Mouse (Mus musculus): Measurements from ENCODE around the gene Phldb1. TPM values are rescaled to one million over a fixed set of nuclear protein-coding genes. Genes with fewer than 3 reads are reported as not detected.
"Not testable (repeated sequence)": the region's sequence is repeated elsewhere in the genome, so short reads cannot be mapped to it uniquely, and the experiment has no call there.

Gene Phldb1
- polyA plus RNA-seq, 1 experiment from 2014 or later, result 38.6 TPM

DNA sequence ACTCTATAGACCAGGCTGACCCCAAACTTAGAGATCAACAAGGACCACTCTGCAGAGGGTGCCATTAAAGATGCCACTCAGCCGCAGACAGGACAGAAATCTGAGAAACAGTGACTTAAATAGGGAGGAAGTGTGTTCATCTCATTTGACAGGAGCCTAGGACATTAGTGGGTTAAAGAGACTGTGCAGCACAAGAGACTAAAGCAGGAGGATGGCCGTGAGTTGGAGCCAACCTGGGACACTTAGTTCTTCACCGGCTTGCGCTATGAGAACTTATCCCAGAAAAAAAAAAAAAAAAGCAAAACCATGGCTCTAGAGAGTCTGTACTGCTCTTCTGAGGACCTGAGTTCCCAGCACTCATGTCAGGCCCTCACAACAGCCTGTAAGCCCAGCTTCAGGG, 87.3 kb downstream of the Phldb1 start:
- no peaks in the 10 kb centered on the region for H3K27me3 ChIP-seq
- ATAC-seq (ENCODE audit: insufficient number of reproducible peaks, low FRiP score, low TSS enrichment, low read depth), result no peak
- H3K4me1 ChIP-seq, result 0 out of 2 replicates have a peak, but pooled peaks cover 6% of the 10 kb centered on the region
- no peaks in the 10 kb centered on the region for H3K36me3 ChIP-seq
- WGBS, result 67% methylated on average over 4 of the region's 4 CpGs
- no peak overlapping the region for H3K4me3 ChIP-seq (replicated peaks)
- H3K9me3 ChIP-seq (replicated peaks), result no peaks in the 10 kb centered on the region
- H3K27ac ChIP-seq (replicated peaks), result no peak overlapping the region
- no peak overlapping the region for H3K4me2 ChIP-seq (replicated peaks)
- no peak overlapping the region for H3K9ac ChIP-seq

DNA sequence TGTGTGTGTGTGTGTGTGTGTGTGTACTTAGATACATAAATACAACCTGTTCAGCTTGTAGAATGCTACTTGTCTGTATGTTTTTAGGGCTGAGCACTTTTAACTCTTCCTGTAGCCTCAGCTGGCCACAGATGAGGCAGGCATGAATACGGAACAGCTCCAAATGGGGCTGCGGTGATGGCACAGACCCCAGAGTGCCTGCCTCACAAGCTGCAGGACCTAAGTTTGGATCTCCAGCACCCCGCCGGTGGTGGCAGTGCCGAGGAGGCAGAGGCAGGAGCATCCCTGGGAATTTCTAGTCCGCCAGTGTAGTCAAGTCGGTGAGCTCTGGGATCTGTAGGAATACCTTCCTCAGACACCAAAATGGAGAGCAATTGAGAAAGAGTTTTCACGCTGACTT, 88.0 kb downstream of the Phldb1 start:
- no peak overlapping the region for H3K27ac ChIP-seq (replicated peaks)
- 0 out of 2 replicates have a peak, but pooled peaks cover 6% of the 10 kb centered on the region for H3K4me1 ChIP-seq
- H3K4me3 ChIP-seq (replicated peaks), result no peak overlapping the region
- no peaks in the 10 kb centered on the region for H3K36me3 ChIP-seq
- no peak overlapping the region for H3K9ac ChIP-seq
- 90% methylated on average over 8 of the region's 8 CpGs for WGBS
- no peaks in the 10 kb centered on the region for H3K9me3 ChIP-seq (replicated peaks)
- no peaks in the 10 kb centered on the region for H3K27me3 ChIP-seq
- ATAC-seq (ENCODE audit: insufficient number of reproducible peaks, low FRiP score, low TSS enrichment, low read depth), result no peak
- no peak overlapping the region for H3K4me2 ChIP-seq (replicated peaks)

DNA sequence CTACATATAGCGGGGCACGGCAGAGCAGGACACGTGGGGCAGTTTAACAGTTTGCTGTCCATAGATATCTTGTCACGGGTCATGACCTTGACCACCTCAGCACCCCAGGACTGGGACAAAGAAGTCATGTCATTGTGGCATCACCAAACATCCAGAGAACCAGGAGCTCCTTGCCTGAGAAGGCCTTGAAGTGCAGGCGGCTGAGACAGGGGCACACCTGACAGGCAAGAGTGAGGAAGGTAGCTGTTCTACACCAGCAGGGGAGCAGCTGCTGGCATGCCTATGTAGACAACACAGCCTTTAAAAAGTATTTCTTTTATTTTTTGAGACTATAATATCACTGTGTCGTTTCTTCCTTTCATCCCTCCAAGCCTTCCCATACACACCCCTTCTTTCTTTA, 88.6 kb downstream of the Phldb1 start:
- Histone ChIP-seq H3K4me3 (replicated peaks) (no peak overlapping the region), H3K27ac (replicated peaks) (no peak overlapping the region), H3K4me2 (replicated peaks) (no peak overlapping the region), H3K4me1 (0 out of 2 replicates have a peak, but pooled peaks cover 6% of the 10 kb centered on the region), H3K27me3 (no peaks in the 10 kb centered on the region), H3K9ac (no peak overlapping the region), H3K9me3 (replicated peaks) (no peaks in the 10 kb centered on the region), H3K36me3 (no peaks in the 10 kb centered on the region)
- no peak for ATAC-seq (ENCODE audit: insufficient number of reproducible peaks, low FRiP score, low TSS enrichment, low read depth)
- 77% methylated on average over 6 of the region's 6 CpGs for WGBS

DNA sequence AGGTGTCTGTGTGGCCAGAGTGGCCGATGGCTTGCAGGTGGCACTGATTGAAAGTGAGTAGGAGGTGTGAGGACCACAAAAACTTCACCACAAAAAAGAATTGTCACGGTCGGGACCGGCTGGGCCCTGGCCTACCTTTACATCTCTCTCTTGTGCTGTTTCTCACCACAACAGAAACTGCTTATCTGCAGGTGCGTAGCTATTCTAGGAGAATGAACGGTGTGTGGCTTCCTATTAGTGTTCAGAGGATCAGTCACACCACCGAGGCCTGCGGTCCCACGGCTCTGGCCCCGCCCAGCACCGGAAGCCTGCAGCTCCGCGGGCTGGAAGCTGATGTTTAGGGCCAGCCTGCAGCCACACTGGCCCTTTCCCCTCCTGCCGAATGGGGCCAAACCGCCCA, 89.1 kb downstream of the Phldb1 start:
- 62% methylated on average over 15 of the region's 15 CpGs for WGBS
- ATAC-seq (ENCODE audit: insufficient number of reproducible peaks, low FRiP score, low TSS enrichment, low read depth), result no peak
- H3K4me1 ChIP-seq, result 0 out of 2 replicates have a peak, but pooled peaks cover 6% of the 10 kb centered on the region
- H3K4me2 ChIP-seq (replicated peaks), result no peak overlapping the region
- H3K9ac ChIP-seq, result no peak overlapping the region
- no peaks in the 10 kb centered on the region for H3K9me3 ChIP-seq (replicated peaks)
- no peaks in the 10 kb centered on the region for H3K36me3 ChIP-seq
- no peak overlapping the region for H3K27ac ChIP-seq (replicated peaks)
- H3K4me3 ChIP-seq (replicated peaks), result no peak overlapping the region
- no peaks in the 10 kb centered on the region for H3K27me3 ChIP-seq

DNA sequence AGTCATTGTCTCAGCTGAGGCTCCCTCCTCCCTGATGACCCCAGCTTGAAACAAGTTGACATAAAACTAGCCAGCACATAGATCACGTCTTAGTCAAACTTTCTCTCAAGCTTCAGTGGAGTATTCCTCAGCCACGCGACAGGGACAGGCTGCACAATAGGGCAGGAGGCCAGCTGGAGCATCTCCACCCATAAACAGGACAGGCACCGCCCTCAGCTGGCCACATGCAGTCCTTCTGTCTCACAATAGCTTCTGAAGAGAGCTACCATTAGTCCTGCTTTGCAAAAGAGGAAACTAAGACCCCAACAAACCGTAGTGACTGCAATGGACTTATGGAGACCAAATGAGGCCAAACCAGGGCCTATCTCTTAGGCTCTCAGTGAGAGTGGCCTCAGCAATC, 89.5 kb downstream of the Phldb1 start:
- H3K27me3 ChIP-seq, result no peaks in the 10 kb centered on the region
- H3K36me3 ChIP-seq, result no peaks in the 10 kb centered on the region
- 74% methylated on average over 5 of the region's 5 CpGs for WGBS
- no peak overlapping the region for H3K4me2 ChIP-seq (replicated peaks)
- no peak overlapping the region for H3K27ac ChIP-seq (replicated peaks)
- ATAC-seq (ENCODE audit: insufficient number of reproducible peaks, low FRiP score, low TSS enrichment, low read depth), result no peak
- no peaks in the 10 kb centered on the region for H3K9me3 ChIP-seq (replicated peaks)
- 0 out of 2 replicates have a peak, but pooled peaks cover 6% of the 10 kb centered on the region for H3K4me1 ChIP-seq
- no peak overlapping the region for H3K9ac ChIP-seq
- H3K4me3 ChIP-seq (replicated peaks), result no peak overlapping the region

DNA sequence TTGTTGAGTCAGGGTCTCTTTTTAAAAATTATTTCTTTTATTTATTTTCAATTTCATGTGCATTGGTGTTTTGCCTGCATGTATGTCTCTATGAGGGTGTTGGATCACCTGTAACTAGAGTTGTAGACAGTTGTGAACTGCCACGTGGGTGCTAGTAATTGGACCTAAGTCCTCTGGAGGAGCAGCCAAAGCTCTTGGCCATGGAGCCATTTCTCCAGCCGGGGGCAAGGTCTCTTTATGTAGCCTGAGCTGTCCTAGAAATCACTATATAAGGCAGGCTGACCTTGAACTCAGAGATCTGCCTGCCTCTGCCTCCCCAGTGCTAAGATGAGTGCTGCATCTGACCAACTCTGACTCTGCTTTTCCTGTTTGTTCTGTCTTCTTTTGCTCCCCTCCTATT, 90.8 kb downstream of the Phldb1 start:
- Histone ChIP-seq H3K4me3 (replicated peaks) (no peak overlapping the region), H3K4me2 (replicated peaks) (no peak overlapping the region), H3K36me3 (no peaks in the 10 kb centered on the region), H3K9me3 (replicated peaks) (no peaks in the 10 kb centered on the region), H3K9ac (no peak overlapping the region), H3K4me1 (0 out of 2 replicates have a peak, but pooled peaks cover 6% of the 10 kb centered on the region), H3K27me3 (no peaks in the 10 kb centered on the region), H3K27ac (replicated peaks) (no peak overlapping the region)
- 79% methylated on average over 2 of the region's 2 CpGs for WGBS
- ATAC-seq (ENCODE audit: insufficient number of reproducible peaks, low FRiP score, low TSS enrichment, low read depth), result no peak

DNA sequence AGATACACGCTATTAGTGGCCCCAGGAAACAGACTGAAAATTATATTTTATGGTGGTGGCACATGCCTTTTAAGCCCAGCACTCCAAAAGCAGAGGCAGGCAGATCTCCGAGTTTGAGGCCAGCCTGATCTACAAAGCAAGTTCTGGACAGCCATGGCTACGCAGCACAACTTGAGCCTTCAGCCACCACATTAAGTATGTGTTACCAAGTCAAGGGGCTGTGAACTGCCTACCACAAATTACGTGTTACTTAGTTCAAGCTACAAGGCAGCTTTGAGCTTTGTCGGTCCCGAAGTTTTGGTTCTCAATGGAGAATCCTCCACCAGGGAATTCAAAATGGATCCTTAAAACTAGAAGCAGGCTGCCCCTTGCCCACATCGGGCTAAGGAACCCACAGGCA, 91.9 kb downstream of the Phldb1 start:
- no peak overlapping the region for H3K4me2 ChIP-seq (replicated peaks)
- H3K4me1 ChIP-seq, result 0 out of 2 replicates have a peak, but pooled peaks cover 6% of the 10 kb centered on the region
- H3K9ac ChIP-seq, result no peak overlapping the region
- H3K4me3 ChIP-seq (replicated peaks), result no peak overlapping the region
- no peak overlapping the region for H3K27ac ChIP-seq (replicated peaks)
- H3K36me3 ChIP-seq, result peaks cover 7% of the 10 kb centered on the region
- 92% methylated on average over 7 of the region's 7 CpGs for WGBS
- no peaks in the 10 kb centered on the region for H3K27me3 ChIP-seq
- no peaks in the 10 kb centered on the region for H3K9me3 ChIP-seq (replicated peaks)
- no peak for ATAC-seq (ENCODE audit: insufficient number of reproducible peaks, low FRiP score, low TSS enrichment, low read depth)

DNA sequence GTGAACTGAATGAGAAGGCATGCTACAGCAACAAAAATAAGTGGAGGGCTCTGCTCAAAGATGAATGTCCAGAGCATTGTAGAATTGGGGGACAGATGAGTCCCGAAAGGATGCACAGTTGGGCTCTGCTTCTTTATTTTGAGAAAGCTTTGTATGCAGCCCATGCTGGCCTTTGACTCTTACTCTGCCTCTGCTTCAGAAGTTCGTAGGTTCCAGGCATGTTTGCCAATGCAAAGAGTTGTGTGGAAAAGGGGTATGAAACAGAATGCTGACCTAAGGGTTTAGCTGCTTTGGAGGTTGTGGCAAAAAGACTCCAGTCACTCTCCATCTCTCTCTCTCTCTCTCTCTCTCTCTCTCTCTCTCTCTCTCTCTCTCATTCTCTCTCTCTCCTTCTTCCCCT, 93.4 kb downstream of the Phldb1 start:
- Histone ChIP-seq H3K9ac (no peak overlapping the region), H3K4me3 (replicated peaks) (no peak overlapping the region), H3K4me2 (replicated peaks) (no peak overlapping the region), H3K36me3 (peaks cover 20% of the 10 kb centered on the region), H3K27me3 (no peaks in the 10 kb centered on the region), H3K9me3 (replicated peaks) (no peaks in the 10 kb centered on the region), H3K27ac (replicated peaks) (no peak overlapping the region), H3K4me1 (0 out of 2 replicates have a peak, but pooled peaks cover 6% of the 10 kb centered on the region)
- ATAC-seq (ENCODE audit: insufficient number of reproducible peaks, low FRiP score, low TSS enrichment, low read depth), result no peak
- WGBS, result 97% methylated on average over 2 of the region's 2 CpGs

DNA sequence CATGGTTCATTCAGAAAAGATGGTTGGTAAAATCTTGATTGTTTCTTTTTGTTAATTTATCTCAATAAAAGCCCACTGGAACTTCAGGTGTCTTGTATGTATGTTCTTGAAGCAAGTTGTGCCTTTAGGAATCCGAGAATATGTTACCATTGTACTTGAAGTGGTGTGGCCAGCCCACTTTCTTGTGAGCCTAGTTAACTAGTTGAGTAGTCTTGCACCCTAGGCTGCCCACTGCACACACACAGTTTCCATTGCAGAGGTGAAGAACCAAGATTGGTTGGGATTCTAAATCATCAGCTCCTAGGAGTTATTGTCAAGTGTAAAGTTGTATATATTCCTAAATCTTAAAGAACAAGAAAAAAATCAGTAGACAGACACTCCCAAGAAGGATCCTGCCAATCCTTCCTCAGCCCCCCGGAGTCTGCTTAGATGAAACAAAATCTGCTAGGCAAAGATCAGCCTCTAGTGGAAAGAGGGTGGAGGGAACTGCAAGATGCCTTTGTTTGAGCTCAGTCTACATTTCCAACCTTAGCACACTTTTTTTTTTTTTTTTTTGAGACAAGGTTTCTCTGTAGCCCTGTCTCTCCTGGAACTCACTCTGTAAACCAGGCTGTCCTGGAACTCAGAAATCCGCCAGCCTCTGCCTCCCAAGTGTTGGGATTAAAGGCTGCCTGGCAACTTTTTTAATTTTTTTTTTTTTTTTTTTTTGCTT, 94.2 kb downstream of the Phldb1 start:
- no peak for ATAC-seq (ENCODE audit: insufficient number of reproducible peaks, low FRiP score, low TSS enrichment, low read depth)
- Histone ChIP-seq H3K4me1 (0 out of 2 replicates have a peak, but pooled peaks cover 3% of the 10 kb centered on the region), H3K4me3 (replicated peaks) (no peak overlapping the region), H3K27me3 (no peaks in the 10 kb centered on the region), H3K4me2 (replicated peaks) (no peak overlapping the region), H3K9ac (no peak overlapping the region), H3K27ac (replicated peaks) (no peak overlapping the region), H3K9me3 (replicated peaks) (no peaks in the 10 kb centered on the region), H3K36me3 (peaks cover 28% of the 10 kb centered on the region)
- WGBS, result 84% methylated on average over 3 of the region's 3 CpGs

DNA sequence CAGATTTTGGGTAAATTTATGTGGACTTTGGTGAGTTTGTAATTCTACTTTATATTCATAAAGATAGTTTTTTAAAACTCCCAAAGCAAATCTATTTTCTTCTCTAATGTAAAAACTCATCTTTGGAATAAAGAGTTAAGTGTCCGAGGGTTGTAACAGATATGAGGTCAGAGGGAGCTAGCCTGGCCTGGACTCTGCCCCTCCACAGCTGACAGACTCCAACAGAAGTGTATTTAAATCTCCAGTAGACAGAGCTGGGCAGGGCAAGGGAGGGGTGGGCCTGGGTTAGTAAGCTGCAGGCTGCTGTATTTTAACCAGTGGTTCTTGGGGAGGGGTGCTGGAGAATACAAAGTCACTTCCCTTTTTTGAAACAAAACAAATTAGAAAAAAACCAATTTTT, 95.0 kb downstream of the Phldb1 start:
- not testable (repeated sequence) for H3K4me3 ChIP-seq (replicated peaks); ATAC-seq (ENCODE audit: insufficient number of reproducible peaks, low FRiP score, low TSS enrichment, low read depth); H3K27ac ChIP-seq (replicated peaks); H3K4me2 ChIP-seq (replicated peaks); H3K9me3 ChIP-seq (replicated peaks); H3K9ac ChIP-seq; H3K27me3 ChIP-seq; H3K4me1 ChIP-seq
- peaks cover 35% of the 10 kb centered on the region for H3K36me3 ChIP-seq
- WGBS, result 85% methylated on average over 1 of the region's 1 CpGs

DNA sequence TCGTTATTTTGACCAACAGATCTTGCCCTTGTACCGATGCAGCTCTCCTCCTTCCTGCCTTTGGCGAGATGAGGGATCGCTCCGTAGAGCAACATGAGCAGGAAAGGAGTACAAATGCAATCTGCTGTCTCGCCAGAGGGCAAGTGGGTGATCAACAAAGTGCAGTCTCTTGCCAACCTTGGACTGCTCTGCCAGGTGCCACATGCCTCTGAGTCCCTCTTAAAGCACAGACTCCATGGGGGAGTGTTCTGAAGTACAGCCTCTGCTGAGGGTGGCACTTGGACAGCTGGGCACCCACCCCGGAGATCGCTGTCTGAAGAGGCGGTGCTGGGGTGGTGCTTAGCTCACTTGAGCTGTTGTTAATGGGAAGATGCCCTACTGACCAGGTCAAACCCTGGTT, 96.3 kb downstream of the Phldb1 start:
- ATAC-seq (ENCODE audit: insufficient number of reproducible peaks, low FRiP score, low TSS enrichment, low read depth); H3K27me3 ChIP-seq; H3K4me3 ChIP-seq (replicated peaks); H3K27ac ChIP-seq (replicated peaks); H3K4me2 ChIP-seq (replicated peaks); H3K9me3 ChIP-seq (replicated peaks); H3K9ac ChIP-seq; H3K4me1 ChIP-seq: not testable (repeated sequence)
- peaks cover 48% of the 10 kb centered on the region for H3K36me3 ChIP-seq
- 86% methylated on average over 9 of the region's 9 CpGs for WGBS

DNA sequence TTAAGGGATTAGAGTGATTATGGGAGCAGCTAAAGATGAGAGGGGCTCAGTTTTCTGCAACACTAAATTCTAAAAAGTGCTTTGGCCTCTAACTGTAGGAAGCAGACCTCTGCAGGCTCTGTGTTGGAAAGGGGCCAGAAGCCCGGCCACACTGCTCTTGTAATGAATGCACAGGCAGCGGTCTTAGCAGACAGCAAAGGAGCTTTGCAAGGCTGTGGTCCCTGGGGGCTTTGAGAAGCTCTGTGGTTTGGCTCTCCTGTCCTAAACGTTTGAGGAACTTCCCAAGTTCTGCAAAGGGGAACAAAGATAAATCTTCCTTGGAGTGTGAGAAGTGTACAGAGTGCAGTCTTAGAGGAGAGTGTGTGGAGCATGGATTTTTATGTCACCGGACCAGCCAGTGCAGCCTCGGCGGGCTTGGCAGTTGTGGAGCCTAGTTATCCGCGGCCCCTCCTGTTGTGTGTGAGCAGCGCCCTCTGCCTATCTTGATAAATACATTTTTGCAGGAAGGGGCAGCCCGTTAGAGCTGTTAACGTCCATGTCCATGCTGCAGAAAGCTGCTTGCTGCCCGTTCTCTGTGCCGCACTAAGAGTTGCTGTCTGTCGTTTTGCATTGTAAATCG, 97.3 kb downstream of the Phldb1 start:
- Histone ChIP-seq H3K4me2 (replicated peaks) (no peak overlapping the region), H3K4me3 (replicated peaks) (no peak overlapping the region), H3K9ac (no peak overlapping the region), H3K36me3 (peaks cover 58% of the 10 kb centered on the region), H3K9me3 (replicated peaks) (no peaks in the 10 kb centered on the region), H3K4me1 (no peaks in the 10 kb centered on the region), H3K27ac (replicated peaks) (no peak overlapping the region), H3K27me3 (no peaks in the 10 kb centered on the region)
- 64% methylated on average over 15 of the region's 15 CpGs for WGBS
- no peak for ATAC-seq (ENCODE audit: insufficient number of reproducible peaks, low FRiP score, low TSS enrichment, low read depth)
